Mouse (Mus musculus) megakaryocyte, adult 5-6 weeks (primary cell): ENCODE data around the gene Arsa. TPM values are rescaled to one million over a fixed set of nuclear protein-coding genes. Genes with fewer than 3 reads are reported as not detected.

Source experiments
- ATAC-seq: 2 replicates; pipeline ENCODE4 v1.8.0; 2016; ENCODE audit warnings: mild to moderate bottlenecking, inconsistent platforms; ENCODE audit not compliant: poor library complexity, severe bottlenecking
- total RNA-seq, 2 experiments: library from RNA; stranded (forward) in 1 of 2; stranded (reverse) in 1 of 2; fragments of 153-499, 151-499 nt in 1 of 2; fragments of 221-1000, 200-1000 nt in 1 of 2; gene quantifications; 2 replicates each; pipeline versions ENCODE4 v1.2.3 to v1.2.4; 2015 to 2017

Arsa gene
- total RNA-seq, 2 experiments from 2014 or later: 9.2 to 11.1 TPM

- no peak for ATAC-seq
Observed at GRCm38 (mm10) chr15:89496841-89497240, 19.6 kb upstream of the Arsa start.

- ATAC-seq: no peak
Observed at GRCm38 (mm10) chr15:89496131-89496530, 18.9 kb upstream of the Arsa start.

- no peak for ATAC-seq
Observed at GRCm38 (mm10) chr15:89494970-89495369, 17.7 kb upstream of the Arsa start.

- no peak for ATAC-seq
Observed at GRCm38 (mm10) chr15:89488611-89489117, 11.4 kb upstream of the Arsa start.

- no peak for ATAC-seq
Observed at GRCm38 (mm10) chr15:89488182-89488581, 11.0 kb upstream of the Arsa start.

GRCm38 (mm10) chr15:89480584-89480983 lies 3.4 kb upstream of the Arsa start:
- no peak for ATAC-seq

GRCm38 (mm10) chr15:89478622-89479021 lies 1.4 kb upstream of the Arsa start:
- no peak for ATAC-seq

- ATAC-seq: no peak
Observed at GRCm38 (mm10) chr15:89477806-89478205, 581 bp upstream of the Arsa start.

- peak; percentile 25 for ATAC-seq
Observed at GRCm38 (mm10) chr15:89476475-89476815, 780 bp downstream of the Arsa start.

GRCm38 (mm10) chr15:89475611-89476474 lies 1.4 kb downstream of the Arsa start:
- peak; percentile 88 for ATAC-seq

GRCm38 (mm10) chr15:89475293-89475600 lies 2.0 kb downstream of the Arsa start:
- ATAC-seq: no peak

GRCm38 (mm10) chr15:89474596-89475292 lies 2.5 kb downstream of the Arsa start:
- no peak for ATAC-seq

GRCm38 (mm10) chr15:89473921-89474320 lies 3.3 kb downstream of the Arsa start:
- no peak for ATAC-seq

- ATAC-seq: no peak
Observed at GRCm38 (mm10) chr15:89473370-89473769, 3.9 kb downstream of the Arsa start.

GRCm38 (mm10) chr15:89471476-89471875 lies 5.7 kb downstream of the Arsa start:
- ATAC-seq: no peak

- peak; percentile 63 for ATAC-seq
Observed at GRCm38 (mm10) chr15:89468577-89468976, 8.6 kb downstream of the Arsa start.

GRCm38 (mm10) chr15:89465052-89465451 lies 12.2 kb downstream of the Arsa start:
- ATAC-seq: no peak

GRCm38 (mm10) chr15:89463334-89464235 lies 13.6 kb downstream of the Arsa start:
- no peak for ATAC-seq

GRCm38 (mm10) chr15:89462176-89462575 lies 15.0 kb downstream of the Arsa start:
- no peak for ATAC-seq

- no peak for ATAC-seq
Observed at GRCm38 (mm10) chr15:89461321-89461720, 15.9 kb downstream of the Arsa start.

- no peak for ATAC-seq
Observed at GRCm38 (mm10) chr15:89460298-89460697, 16.9 kb downstream of the Arsa start.
